Mouse (Mus musculus): Measurements from ENCODE around the gene Zfp324. TPM values are rescaled to one million over a fixed set of nuclear protein-coding genes. Genes with fewer than 3 reads are reported as not detected.

Gene Zfp324
- polyA plus RNA-seq, 1 experiment = 4.6 TPM

DNA sequence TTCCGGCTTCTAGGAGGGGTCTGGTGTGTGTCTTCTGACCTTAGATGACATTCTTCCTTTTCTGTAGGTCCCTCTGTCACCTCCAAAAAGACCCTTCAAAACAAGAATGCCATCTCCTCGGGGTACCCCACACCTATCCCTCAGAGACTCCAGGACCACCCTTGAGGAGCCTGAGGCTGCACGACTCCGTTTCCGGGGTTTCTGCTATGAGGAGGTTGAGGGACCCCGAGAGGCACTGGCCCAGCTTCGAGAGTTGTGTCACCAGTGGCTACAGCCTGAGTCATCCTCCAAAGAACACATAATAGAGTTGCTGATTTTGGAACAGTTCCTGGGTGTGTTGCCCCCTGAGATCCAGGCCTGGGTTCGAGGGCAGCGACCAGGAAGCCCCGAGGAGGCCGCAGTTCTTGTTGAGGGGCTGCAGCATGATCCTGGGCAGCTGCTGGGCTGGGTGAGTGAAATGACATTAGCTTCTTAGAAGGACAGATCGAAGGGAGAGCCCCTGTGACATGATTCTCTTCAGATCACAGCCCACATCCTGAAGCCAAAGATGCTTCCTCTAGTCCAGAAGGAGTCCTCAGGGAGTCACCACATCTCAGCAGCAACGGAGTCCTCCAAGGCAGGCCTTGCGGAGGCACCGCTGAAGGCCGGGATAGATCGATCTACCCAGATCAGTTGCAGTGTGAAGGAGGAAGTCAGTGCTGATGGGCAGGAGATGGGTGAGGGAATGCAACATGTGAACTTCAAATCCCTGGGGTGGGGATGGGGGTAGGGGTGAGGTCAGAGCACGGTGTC lies 13.5 kb downstream of the Zfp324 start:
- H3K4me3 ChIP-seq (ENCODE audit: insufficient read depth, poor library complexity, severe bottlenecking) = no peak overlapping the region
- no peaks in the 10 kb centered on the region for H3K36me3 ChIP-seq (ENCODE audit: control insufficient read depth, insufficient read depth)
- no peaks in the 10 kb centered on the region for H3K79me2 ChIP-seq (ENCODE audit: control insufficient read depth, insufficient read depth)
- TF ChIP-seq MAX (IDR thresholded peaks at IDR 0.05) = no peak
- no peaks in the 10 kb centered on the region for H3K79me3 ChIP-seq (ENCODE audit: low read depth)
- no peaks in the 10 kb centered on the region for H3K27me3 ChIP-seq (ENCODE audit: control insufficient read depth, insufficient read depth, insufficient read length)
- H3ac ChIP-seq (ENCODE audit: control insufficient read depth, insufficient read length, low read depth) = no peak overlapping the region

DNA sequence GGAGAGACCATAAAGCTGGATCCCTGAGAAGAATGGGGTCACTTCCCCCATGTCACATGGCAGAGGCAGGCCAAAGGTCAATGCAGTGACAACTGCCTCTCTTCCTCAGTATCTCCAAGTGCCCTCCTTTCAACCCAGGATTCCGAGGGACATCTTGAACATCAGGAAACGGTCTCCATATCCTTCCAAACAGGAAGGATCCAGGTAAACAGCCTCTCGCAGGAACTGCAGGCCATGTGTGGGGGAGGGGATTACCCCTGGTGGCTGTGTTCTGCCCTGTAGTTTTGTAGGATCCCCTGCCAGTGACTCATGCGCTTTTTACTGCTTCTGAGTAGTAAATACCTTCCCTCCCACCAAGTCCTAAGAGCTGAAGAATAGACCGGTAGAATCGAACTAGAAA lies 14.1 kb downstream of the Zfp324 start:
- H3K79me2 ChIP-seq (ENCODE audit: control insufficient read depth, insufficient read depth) = no peaks in the 10 kb centered on the region
- TF ChIP-seq FOSL1 (IDR thresholded peaks at IDR 0.05; ENCODE audit: insufficient read depth, low read length, poor library complexity, severe bottlenecking) = no peak
- no peak for TF ChIP-seq USF1 (IDR thresholded peaks at IDR 0.05; ENCODE audit: low read depth)
- no peak for TF ChIP-seq CEBPB (IDR thresholded peaks at IDR 0.05; ENCODE audit: low read depth)
- TF ChIP-seq CTCF (IDR thresholded peaks at IDR 0.05; ENCODE audit: control insufficient read depth, insufficient read depth, insufficient read length) = no peak
- no peak for TF ChIP-seq MYOD1 (IDR thresholded peaks at IDR 0.05; ENCODE audit: control insufficient read depth, insufficient read length, low read depth)
- no peak for TF ChIP-seq MAX (IDR thresholded peaks at IDR 0.05)
- no peak for TF ChIP-seq MYOG (IDR thresholded peaks at IDR 0.05; ENCODE audit: control insufficient read depth, extremely low read depth, insufficient read length)
- H3ac ChIP-seq (ENCODE audit: control insufficient read depth, insufficient read length, low read depth) = no peak overlapping the region
- H3K36me3 ChIP-seq (ENCODE audit: control insufficient read depth, insufficient read depth) = no peaks in the 10 kb centered on the region
- H3K27me3 ChIP-seq (ENCODE audit: control insufficient read depth, insufficient read depth, insufficient read length) = no peaks in the 10 kb centered on the region
- H3K79me3 ChIP-seq (ENCODE audit: low read depth) = no peaks in the 10 kb centered on the region
- H3K4me3 ChIP-seq (ENCODE audit: insufficient read depth, poor library complexity, severe bottlenecking) = no peak overlapping the region

DNA sequence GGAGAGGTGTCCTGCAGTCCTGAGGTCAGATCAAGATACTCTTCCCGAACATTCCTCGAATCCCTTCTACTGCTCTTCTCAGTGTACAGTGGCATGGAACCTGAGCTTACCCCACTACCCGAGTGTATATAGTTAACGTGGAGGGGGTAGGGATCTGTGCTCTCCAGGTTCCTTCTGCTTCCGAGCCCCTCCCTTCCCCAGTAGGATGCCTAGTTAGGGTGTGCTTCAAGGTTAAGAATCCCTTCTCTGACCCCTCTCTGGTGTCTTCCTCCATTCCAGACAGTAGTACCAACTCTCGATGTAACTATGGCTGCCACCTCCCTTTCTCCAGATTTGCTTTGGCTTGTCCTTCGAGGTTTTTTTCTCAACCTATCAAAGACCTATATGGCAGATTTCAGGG lies 14.7 kb downstream of the Zfp324 start:
- Histone ChIP-seq H3K79me3 (ENCODE audit: low read depth) (no peaks in the 10 kb centered on the region), H3ac (ENCODE audit: control insufficient read depth, insufficient read length, low read depth) (no peak overlapping the region), H3K36me3 (ENCODE audit: control insufficient read depth, insufficient read depth) (no peaks in the 10 kb centered on the region), H3K79me2 (ENCODE audit: control insufficient read depth, insufficient read depth) (no peaks in the 10 kb centered on the region), H3K4me3 (ENCODE audit: insufficient read depth, poor library complexity, severe bottlenecking) (no peak overlapping the region), H3K27me3 (ENCODE audit: control insufficient read depth, insufficient read depth, insufficient read length) (no peaks in the 10 kb centered on the region)
- TF ChIP-seq FOSL1 (IDR thresholded peaks at IDR 0.05; ENCODE audit: insufficient read depth, low read length, poor library complexity, severe bottlenecking) = no peak
- no peak for TF ChIP-seq CEBPB (IDR thresholded peaks at IDR 0.05; ENCODE audit: low read depth)

DNA sequence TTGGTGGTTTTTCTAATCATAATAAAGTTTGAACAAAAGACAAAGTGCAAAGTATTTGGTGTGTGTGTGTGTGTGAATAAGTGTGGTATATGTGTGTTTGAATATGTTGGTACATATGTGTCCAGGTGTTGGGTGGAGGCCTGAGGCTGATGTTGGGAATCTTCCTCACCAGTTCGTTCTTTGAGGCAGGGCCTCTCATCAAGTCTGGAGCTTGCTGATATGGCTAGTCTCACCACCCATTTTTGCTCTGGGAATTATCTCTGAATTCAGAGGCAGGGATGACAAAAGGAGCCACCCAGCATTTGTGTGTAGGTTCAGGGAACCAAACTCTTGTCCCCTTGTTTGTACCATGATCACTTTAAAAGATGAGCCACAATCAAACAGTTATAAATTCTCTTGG lies 20.1 kb downstream of the Zfp324 start:
- Histone ChIP-seq H3K36me3 (ENCODE audit: control insufficient read depth, insufficient read depth) (no peaks in the 10 kb centered on the region), H3K4me3 (ENCODE audit: insufficient read depth, poor library complexity, severe bottlenecking) (no peak overlapping the region), H3ac (ENCODE audit: control insufficient read depth, insufficient read length, low read depth) (no peak overlapping the region), H3K79me2 (ENCODE audit: control insufficient read depth, insufficient read depth) (no peaks in the 10 kb centered on the region), H3K27me3 (ENCODE audit: control insufficient read depth, insufficient read depth, insufficient read length) (no peaks in the 10 kb centered on the region), H3K79me3 (ENCODE audit: low read depth) (no peaks in the 10 kb centered on the region)
- TF ChIP-seq CEBPB (IDR thresholded peaks at IDR 0.05; ENCODE audit: low read depth) (no peak), USF1 (IDR thresholded peaks at IDR 0.05; ENCODE audit: low read depth) (no peak), FOSL1 (IDR thresholded peaks at IDR 0.05; ENCODE audit: insufficient read depth, low read length, poor library complexity, severe bottlenecking) (no peak), MYOG (IDR thresholded peaks at IDR 0.05; ENCODE audit: control insufficient read depth, extremely low read depth, insufficient read length) (no peak), MAX (IDR thresholded peaks at IDR 0.05) (no peak), CTCF (IDR thresholded peaks at IDR 0.05; ENCODE audit: control insufficient read depth, insufficient read depth, insufficient read length) (no peak), MYOD1 (IDR thresholded peaks at IDR 0.05; ENCODE audit: control insufficient read depth, insufficient read length, low read depth) (no peak)

DNA sequence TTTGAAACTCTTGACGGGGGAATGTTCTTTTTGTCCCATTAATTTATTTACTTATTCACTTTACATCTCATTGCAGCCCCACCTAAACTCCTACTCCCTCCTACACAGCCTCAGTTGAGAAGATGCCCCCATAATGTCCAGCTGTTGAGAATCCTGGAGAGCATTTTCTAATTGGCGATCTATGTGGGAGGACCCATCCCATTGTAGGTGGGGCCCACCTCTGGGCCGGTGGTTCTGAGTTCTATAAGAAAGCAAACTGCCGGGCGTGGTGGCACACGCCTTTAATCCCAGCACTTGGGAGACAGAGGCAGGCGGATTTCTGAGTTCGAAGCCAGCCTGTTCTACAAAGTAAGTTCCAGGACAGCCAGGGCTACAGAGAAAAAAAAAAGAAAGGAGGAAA lies 21.3 kb downstream of the Zfp324 start:
- Histone ChIP-seq H3K27me3 (ENCODE audit: control insufficient read depth, insufficient read depth, insufficient read length) (no peaks in the 10 kb centered on the region), H3K79me3 (ENCODE audit: low read depth) (no peaks in the 10 kb centered on the region), H3K4me3 (ENCODE audit: insufficient read depth, poor library complexity, severe bottlenecking) (no peak overlapping the region), H3ac (ENCODE audit: control insufficient read depth, insufficient read length, low read depth) (no peak overlapping the region), H3K79me2 (ENCODE audit: control insufficient read depth, insufficient read depth) (no peaks in the 10 kb centered on the region), H3K36me3 (ENCODE audit: control insufficient read depth, insufficient read depth) (no peaks in the 10 kb centered on the region)
- TF ChIP-seq MYOD1 (IDR thresholded peaks at IDR 0.05; ENCODE audit: control insufficient read depth, insufficient read length, low read depth) = no peak
- TF ChIP-seq MYOG (IDR thresholded peaks at IDR 0.05; ENCODE audit: control insufficient read depth, extremely low read depth, insufficient read length) = no peak
- no peak for TF ChIP-seq USF1 (IDR thresholded peaks at IDR 0.05; ENCODE audit: low read depth)
- no peak for TF ChIP-seq CTCF (IDR thresholded peaks at IDR 0.05; ENCODE audit: control insufficient read depth, insufficient read depth, insufficient read length)
- TF ChIP-seq FOSL1 (IDR thresholded peaks at IDR 0.05; ENCODE audit: insufficient read depth, low read length, poor library complexity, severe bottlenecking) = no peak

DNA sequence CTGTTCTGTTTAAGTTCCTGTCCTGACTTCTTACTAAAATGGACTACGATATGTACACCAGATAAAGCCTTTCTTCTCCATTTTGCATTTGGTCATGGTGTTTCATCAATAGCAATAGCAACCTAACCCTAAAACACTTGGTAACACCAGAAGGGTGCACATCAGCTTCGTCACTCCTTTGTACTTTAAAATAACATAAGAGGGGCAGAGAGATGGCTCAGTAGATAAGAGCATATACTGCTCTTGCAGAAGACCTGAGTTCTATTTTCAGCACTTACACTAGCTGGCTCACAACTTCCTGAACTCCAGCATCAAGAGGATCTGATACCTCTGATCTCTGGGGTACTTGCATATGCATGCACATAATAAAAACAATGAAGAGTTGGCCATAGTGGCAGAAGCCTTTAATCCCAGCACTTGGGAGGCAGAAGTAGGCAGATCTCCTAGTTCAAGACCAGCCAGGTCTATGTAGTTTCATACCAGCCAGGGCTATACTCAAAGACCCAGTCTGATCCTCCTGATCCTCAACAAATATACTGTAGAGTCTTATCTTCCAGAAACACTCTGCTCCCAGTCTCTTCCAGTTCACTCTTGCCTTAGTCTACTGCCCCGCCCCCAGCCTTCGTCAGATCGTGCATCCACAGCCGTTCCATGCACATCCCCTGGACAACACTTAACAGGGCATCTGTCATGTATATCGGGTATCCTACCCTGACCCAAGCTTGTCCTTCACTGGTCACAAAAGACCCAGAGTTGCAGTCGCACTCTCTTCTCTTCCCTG lies 22.0 kb downstream of the Zfp324 start:
- TF ChIP-seq USF1 (IDR thresholded peaks at IDR 0.05; ENCODE audit: low read depth) = no peak
- TF ChIP-seq MAX (IDR thresholded peaks at IDR 0.05) = no peak
- no peak for TF ChIP-seq FOSL1 (IDR thresholded peaks at IDR 0.05; ENCODE audit: insufficient read depth, low read length, poor library complexity, severe bottlenecking)
- no peak for TF ChIP-seq MYOG (IDR thresholded peaks at IDR 0.05; ENCODE audit: control insufficient read depth, extremely low read depth, insufficient read length)
- no peak for TF ChIP-seq CTCF (IDR thresholded peaks at IDR 0.05; ENCODE audit: control insufficient read depth, insufficient read depth, insufficient read length)
- TF ChIP-seq MYOD1 (IDR thresholded peaks at IDR 0.05; ENCODE audit: control insufficient read depth, insufficient read length, low read depth) = no peak
- no peak for TF ChIP-seq CEBPB (IDR thresholded peaks at IDR 0.05; ENCODE audit: low read depth)
- H3K27me3 ChIP-seq (ENCODE audit: control insufficient read depth, insufficient read depth, insufficient read length) = no peaks in the 10 kb centered on the region
- H3K79me2 ChIP-seq (ENCODE audit: control insufficient read depth, insufficient read depth) = no peaks in the 10 kb centered on the region
- no peaks in the 10 kb centered on the region for H3K36me3 ChIP-seq (ENCODE audit: control insufficient read depth, insufficient read depth)
- H3K4me3 ChIP-seq (ENCODE audit: insufficient read depth, poor library complexity, severe bottlenecking) = no peak overlapping the region
- H3K79me3 ChIP-seq (ENCODE audit: low read depth) = no peaks in the 10 kb centered on the region
- H3ac ChIP-seq (ENCODE audit: control insufficient read depth, insufficient read length, low read depth) = no peak overlapping the region
